Mouse (Mus musculus) lung, adult 2 months (tissue): ENCODE measurements around the gene Rph3a.

Experiments
- CTCF ChIP-seq: fragments of 200-500 bp; IDR thresholded peaks from 2 replicates; pipeline ENCODE4 v1.5.1; 2011; ENCODE audit warnings: mild to moderate bottlenecking, low read length, control low read depth; ENCODE audit not compliant: insufficient read depth
- POLR2A ChIP-seq: fragments of 200-500 bp; IDR thresholded peaks from 2 replicates; pipeline ENCODE4 v1.6.1; 2011; ENCODE audit warnings: low read depth, mild to moderate bottlenecking, control low read depth, low read length, borderline replicate concordance; ENCODE audit errors: extremely low read depth

DNA sequence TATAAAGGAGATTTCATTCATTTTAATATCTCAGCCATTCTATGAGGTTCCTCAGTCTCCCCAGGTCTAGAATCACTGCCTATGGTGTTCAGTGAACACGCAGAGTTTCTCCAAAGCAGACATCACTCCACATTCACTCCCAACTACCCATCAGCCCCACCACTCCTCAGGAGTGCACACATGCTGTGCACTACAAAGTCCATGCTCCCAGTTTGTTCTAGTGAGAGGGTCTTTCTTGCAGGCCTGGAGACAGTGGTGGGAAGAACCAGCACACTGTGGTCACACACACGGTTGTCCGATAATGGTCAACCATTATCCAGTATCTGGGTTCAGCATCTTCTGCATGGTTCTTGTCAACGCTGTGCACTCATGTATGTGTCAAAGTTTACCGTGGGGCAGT, 107.8 kb downstream of the Rph3a start:
- no peak for TF ChIP-seq CTCF
- no peak for TF ChIP-seq POLR2A
